Mouse (Mus musculus): Measurements from ENCODE around the gene Bend7.

Bend7 gene

GRCm38 (mm10) chr2:4781641-4782040 is 64.0 kb downstream of the Bend7 start:
- in situ Hi-C loops (cut with MboI; ENCODE audit: unreplicated experiment in 2 of 2): no loop called here

- in situ Hi-C loops (cut with MboI; ENCODE audit: unreplicated experiment in 2 of 2): no loop called here
These were observed 64.8 kb downstream of the Bend7 start for GRCm38 (mm10) chr2:4782401-4782800.

- in situ Hi-C loops (cut with MboI; ENCODE audit: unreplicated experiment in 2 of 2): no loop called here
These were observed 65.4 kb downstream of the Bend7 start for GRCm38 (mm10) chr2:4782809-4783641.

GRCm38 (mm10) chr2:4784012-4784411 is 66.4 kb downstream of the Bend7 start:
- in situ Hi-C loops (cut with MboI; ENCODE audit: unreplicated experiment in 2 of 2): no loop called here

- in situ Hi-C loops (cut with MboI; ENCODE audit: unreplicated experiment in 2 of 2): no loop called here
These were observed 67.4 kb downstream of the Bend7 start for GRCm38 (mm10) chr2:4785016-4785415.

GRCm38 (mm10) chr2:4787223-4787622 is 69.6 kb downstream of the Bend7 start:
- in situ Hi-C loops (cut with MboI; ENCODE audit: unreplicated experiment in 2 of 2): no loop called here

GRCm38 (mm10) chr2:4791646-4792045 is 74.0 kb downstream of the Bend7 start:
- in situ Hi-C loops (cut with MboI; ENCODE audit: unreplicated experiment in 2 of 2): no loop called here

- in situ Hi-C loops (cut with MboI; ENCODE audit: unreplicated experiment in 2 of 2): no loop called here
These were observed 74.9 kb downstream of the Bend7 start for GRCm38 (mm10) chr2:4792554-4792953.

- in situ Hi-C loops (cut with MboI; ENCODE audit: unreplicated experiment in 2 of 2): no loop called here
These were observed 85.0 kb downstream of the Bend7 start for GRCm38 (mm10) chr2:4802395-4803176.

- in situ Hi-C loops (cut with MboI; ENCODE audit: unreplicated experiment in 2 of 2): no loop called here
These were observed 98.7 kb downstream of the Bend7 start for GRCm38 (mm10) chr2:4816308-4816707.

- in situ Hi-C loops (cut with MboI; ENCODE audit: unreplicated experiment in 2 of 2): no loop called here
These were observed 100.0 kb downstream of the Bend7 start for GRCm38 (mm10) chr2:4817678-4818077.

- in situ Hi-C loops (cut with MboI; ENCODE audit: unreplicated experiment in 2 of 2): no loop called here
These were observed 102.6 kb downstream of the Bend7 start for GRCm38 (mm10) chr2:4820230-4820629.

- in situ Hi-C loops (cut with MboI; ENCODE audit: unreplicated experiment in 2 of 2): no loop called here
These were observed 106.4 kb downstream of the Bend7 start for GRCm38 (mm10) chr2:4824067-4824466.

GRCm38 (mm10) chr2:4828032-4828431 is 110.4 kb downstream of the Bend7 start:
- in situ Hi-C loops (cut with MboI; ENCODE audit: unreplicated experiment in 2 of 2): no loop called here

GRCm38 (mm10) chr2:4828446-4828997 is 110.9 kb downstream of the Bend7 start:
- in situ Hi-C loops (cut with MboI; ENCODE audit: unreplicated experiment in 2 of 2): no loop called here

GRCm38 (mm10) chr2:4829007-4829406 is 111.4 kb downstream of the Bend7 start:
- in situ Hi-C loops (cut with MboI; ENCODE audit: unreplicated experiment in 2 of 2): no loop called here

- in situ Hi-C loops (cut with MboI; ENCODE audit: unreplicated experiment in 2 of 2): loop anchor here in 1 of 2 experiments (10.0 kb wide), 1 partner anchor 145 kb away; no protein-coding TSS in a partner anchor
These were observed 111.9 kb downstream of the Bend7 start for GRCm38 (mm10) chr2:4829489-4830065.

GRCm38 (mm10) chr2:4831493-4831892 is 113.9 kb downstream of the Bend7 start:
- in situ Hi-C loops (cut with MboI; ENCODE audit: unreplicated experiment in 2 of 2): loop anchor here in 1 of 2 experiments (10.0 kb wide), 1 partner anchor 147 kb away; no protein-coding TSS in a partner anchor

- in situ Hi-C loops (cut with MboI; ENCODE audit: unreplicated experiment in 2 of 2): loop anchor here in 1 of 2 experiments (10.0 kb wide), 1 partner anchor 147 kb away; no protein-coding TSS in a partner anchor
These were observed 114.5 kb downstream of the Bend7 start for GRCm38 (mm10) chr2:4832166-4832565.

GRCm38 (mm10) chr2:4849449-4849848 is 131.8 kb downstream of the Bend7 start:
- in situ Hi-C loops (cut with MboI; ENCODE audit: unreplicated experiment in 2 of 2): no loop called here

All from v-Abl transformed pro-B cells (cell line).